Mouse (Mus musculus) forebrain, embryonic 15.5 days (tissue): ENCODE results near the gene Gm20765. TPM values are rescaled to one million over a fixed set of nuclear protein-coding genes. Genes with fewer than 3 reads are reported as not detected.
A peak's percentile ranks its signal among the peaks of the same experiment; 100 is the strongest.
"Not testable (repeated sequence)": the region's sequence is repeated elsewhere in the genome, so short reads cannot be mapped to it uniquely, and the experiment has no call there.

Experiments used
- ATAC-seq: fragments of 200-750 bp; cut with Nextera tagmentation; replicated peaks from 2 replicates; pipeline ENCODE4 v1.8.0; 2017; ENCODE audit warnings: mild to moderate bottlenecking, moderate TSS enrichment, moderate library complexity
- H3K27ac ChIP-seq: fragments of 300-500 bp; sonication (generic); replicated peaks from 2 replicates; pipeline ENCODE4 v1.5.1; 2015; ENCODE audit warnings: mild to moderate bottlenecking, inconsistent platforms
- H3K27me3 ChIP-seq: fragments of 300-500 bp; sonication (generic); 2 replicates; pipeline ENCODE4 v1.6.1; 2015; ENCODE audit warnings: inconsistent platforms
- H3K36me3 ChIP-seq: fragments of 300-500 bp; sonication (generic); 2 replicates; pipeline ENCODE4 v1.6.1; 2015; ENCODE audit warnings: mild to moderate bottlenecking, inconsistent platforms
- H3K4me1 ChIP-seq: fragments of 300-500 bp; sonication (generic); 2 replicates; pipeline ENCODE4 v1.6.1; 2015; ENCODE audit warnings: inconsistent platforms
- H3K4me2 ChIP-seq: fragments of 300-500 bp; sonication (generic); replicated peaks from 2 replicates; pipeline ENCODE4 v1.6.1; 2015; ENCODE audit warnings: mild to moderate bottlenecking, inconsistent platforms
- H3K4me3 ChIP-seq: fragments of 300-500 bp; sonication (generic); 2 replicates; pipeline ENCODE4 v1.5.1; 2015; ENCODE audit warnings: mild to moderate bottlenecking, inconsistent platforms
- H3K9ac ChIP-seq: fragments of 300-500 bp; sonication (generic); replicated peaks from 2 replicates; pipeline ENCODE4 v1.6.1; 2015; ENCODE audit warnings: mild to moderate bottlenecking, inconsistent platforms
- H3K9me3 ChIP-seq: fragments of 300-500 bp; sonication (generic); 2 replicates; pipeline ENCODE4 v1.6.1; 2016; ENCODE audit warnings: inconsistent platforms
- WGBS: fragments of 180-500 bp; shearing (Covaris S2); methylation state at CpG from one replicate; pipeline ENCODE4 v1.1.7; 2015; ENCODE audit warnings: mixed read lengths; 5-methylcytosine and 5-hydroxymethylcytosine counted together
- polyA plus RNA-seq: library from polyadenylated mRNA; unstranded; fragments of >200 nt; fragmentation: Nextera tagmentation; extraction: Ambion mirVana; gene quantifications from 2 replicates; pipeline ENCODE4 v1.2.1, GENCODE M21; 2015

Gm20765 gene
- not detected in 2 replicates for polyA plus RNA-seq

GRCm38 (mm10) chr10:104185233-104185632, at the start of gene Gm20765:
Gene Gm20765, plus strand, starts transcription at chr10:104185533.
- not testable (repeated sequence) for H3K4me1 ChIP-seq, H3K9me3 ChIP-seq, H3K36me3 ChIP-seq, H3K4me2 ChIP-seq, H3K9ac ChIP-seq, H3K4me3 ChIP-seq, H3K27me3 ChIP-seq, ATAC-seq, H3K27ac ChIP-seq
- WGBS: no CpG with 5 or more reads among the region's 3 CpGs

- not testable (repeated sequence) for H3K4me1 ChIP-seq, H3K9ac ChIP-seq, H3K27ac ChIP-seq, H3K4me3 ChIP-seq, H3K9me3 ChIP-seq, ATAC-seq, H3K4me2 ChIP-seq, H3K36me3 ChIP-seq, H3K27me3 ChIP-seq
- WGBS: no CpG with 5 or more reads among the region's 3 CpGs
Observed at GRCm38 (mm10) chr10:104142687-104143086, 42.6 kb upstream of the Gm20765 start, which contains the start of gene Gm21293. Gene Gm21293, plus strand, starts transcription at chr10:104142987.

GRCm38 (mm10) chr10:104151197-104151596, 34.1 kb upstream of the Gm20765 start, which contains the start of gene Gm6763:
Gene Gm6763, plus strand, starts transcription at chr10:104151497.
- not testable (repeated sequence) for H3K4me2 ChIP-seq, H3K9ac ChIP-seq, H3K4me1 ChIP-seq, H3K4me3 ChIP-seq, H3K27me3 ChIP-seq, H3K36me3 ChIP-seq, ATAC-seq, H3K9me3 ChIP-seq, H3K27ac ChIP-seq
- WGBS: no CpG with 5 or more reads among the region's 3 CpGs

GRCm38 (mm10) chr10:104159706-104160105, 25.6 kb upstream of the Gm20765 start, which contains the start of gene Gm8764:
Gene Gm8764, plus strand, starts transcription at chr10:104160006.
- H3K36me3 ChIP-seq, H3K4me2 ChIP-seq, H3K27ac ChIP-seq, H3K9ac ChIP-seq, H3K9me3 ChIP-seq, H3K4me1 ChIP-seq, ATAC-seq, H3K4me3 ChIP-seq, H3K27me3 ChIP-seq: not testable (repeated sequence)
- WGBS: no CpG with 5 or more reads among the region's 3 CpGs

GRCm38 (mm10) chr10:104168215-104168614, 17.1 kb upstream of the Gm20765 start, which contains the start of gene Gm21304:
Gene Gm21304, plus strand, starts transcription at chr10:104168515.
- H3K9me3 ChIP-seq, H3K4me1 ChIP-seq, H3K36me3 ChIP-seq, H3K4me2 ChIP-seq, H3K9ac ChIP-seq, H3K27ac ChIP-seq, H3K27me3 ChIP-seq, ATAC-seq, H3K4me3 ChIP-seq: not testable (repeated sequence)
- no CpG with 5 or more reads among the region's 3 CpGs for WGBS

- H3K36me3 ChIP-seq, H3K4me3 ChIP-seq, H3K27me3 ChIP-seq, H3K9me3 ChIP-seq, ATAC-seq, H3K4me1 ChIP-seq, H3K4me2 ChIP-seq, H3K9ac ChIP-seq, H3K27ac ChIP-seq: not testable (repeated sequence)
- no CpG with 5 or more reads among the region's 3 CpGs for WGBS
Observed at GRCm38 (mm10) chr10:104176724-104177123, 8.6 kb upstream of the Gm20765 start, which contains the start of gene Gm21312. Gene Gm21312, plus strand, starts transcription at chr10:104177024.

- H3K27ac ChIP-seq, H3K4me3 ChIP-seq, H3K4me2 ChIP-seq, H3K4me1 ChIP-seq, ATAC-seq, H3K36me3 ChIP-seq, H3K9ac ChIP-seq, H3K27me3 ChIP-seq, H3K9me3 ChIP-seq: not testable (repeated sequence)
- no CpG with 5 or more reads among the region's 3 CpGs for WGBS
Observed at GRCm38 (mm10) chr10:104193742-104194141, 8.4 kb downstream of the Gm20765 start, which contains the start of gene Gm4340. Gene Gm4340, plus strand, starts transcription at chr10:104194042.

- no peaks in the 10 kb centered on the region for H3K4me1 ChIP-seq
- no peaks in the 10 kb centered on the region for H3K27me3 ChIP-seq
- no peak overlapping the region for H3K4me2 ChIP-seq
- H3K9me3 ChIP-seq: no peaks in the 10 kb centered on the region
- 80% methylated on average over 1 of the region's 1 CpGs for WGBS
- no peak; the same call in 1 of the 2 replicates for ATAC-seq
- H3K36me3 ChIP-seq: no peaks in the 10 kb centered on the region
- no peak overlapping the region for H3K9ac ChIP-seq
- H3K4me3 ChIP-seq: no peak overlapping the region
- no peak overlapping the region for H3K27ac ChIP-seq
Observed at GRCm38 (mm10) chr10:104209655-104210054, 24.3 kb downstream of the Gm20765 start.

- Histone ChIP-seq H3K4me1 (no peaks in the 10 kb centered on the region), H3K9me3 (no peaks in the 10 kb centered on the region), H3K9ac (no peak overlapping the region), H3K27me3 (no peaks in the 10 kb centered on the region), H3K36me3 (no peaks in the 10 kb centered on the region), H3K4me2 (no peak overlapping the region), H3K27ac (no peak overlapping the region), H3K4me3 (no peak overlapping the region)
- WGBS: 61% methylated on average over 3 of the region's 3 CpGs
- peak; percentile 48; the same call in 1 of the 2 replicates for ATAC-seq
Observed at GRCm38 (mm10) chr10:104210268-104210990, 25.1 kb downstream of the Gm20765 start.

GRCm38 (mm10) chr10:104214527-104214926, 29.2 kb downstream of the Gm20765 start:
- Histone ChIP-seq H3K27ac (no peak overlapping the region), H3K9ac (no peak overlapping the region), H3K4me3 (no peak overlapping the region), H3K9me3 (no peaks in the 10 kb centered on the region), H3K36me3 (no peaks in the 10 kb centered on the region), H3K4me2 (no peak overlapping the region), H3K4me1 (no peaks in the 10 kb centered on the region), H3K27me3 (no peaks in the 10 kb centered on the region)
- no peak for ATAC-seq
- WGBS: 87% methylated on average over 5 of the region's 5 CpGs

GRCm38 (mm10) chr10:104220303-104221021, 35.1 kb downstream of the Gm20765 start:
- Histone ChIP-seq H3K4me3 (no peak overlapping the region), H3K36me3 (no peaks in the 10 kb centered on the region), H3K9ac (no peak overlapping the region), H3K4me2 (no peak overlapping the region), H3K9me3 (no peaks in the 10 kb centered on the region), H3K27ac (no peak overlapping the region), H3K4me1 (no peaks in the 10 kb centered on the region), H3K27me3 (no peaks in the 10 kb centered on the region)
- peak; percentile 92 for ATAC-seq
- 54% methylated on average over 6 of the region's 6 CpGs for WGBS
